Mouse (Mus musculus) heart, adult 18-20 months (tissue): ENCODE results near the gene AI413582. TPM values are rescaled to one million over a fixed set of nuclear protein-coding genes. Genes with fewer than 3 reads are reported as not detected.

ENCODE experiments used
- DNase-seq, 2 experiments: peaks; one replicate each; pipeline ENCODE4 v3.0.0; 2021 to 2022; ENCODE audit warnings: mixed read lengths in 1 of 2
- long read RNA-seq, 2 experiments: library from polyadenylated mRNA; stranded (forward); transcript quantifications; one replicate each; pipeline ENCODE4 v2.0.0; 2021
- total RNA-seq, 2 experiments: library from RNA; stranded (reverse); gene quantifications; 2 replicates each; pipeline ENCODE4 v1.2.3; 2021

AI413582 gene
- total RNA-seq, result 10 to 100 TPM in 1 of 2 experiments, 1 to 10 TPM in 1; 9.3 to 10.6 TPM
- long read RNA-seq, experiment 1, transcript AI413582-204 (5 exons, 862 nt), result major isoform, 7 of 9 reads
- long read RNA-seq, experiment 1, partial matches to known transcripts, result 2 of 9 reads
- long read RNA-seq, experiment 1, other reads (novel, unspliced or antisense), result 0 of 9 reads
- long read RNA-seq, experiment 2, transcript AI413582-204 (5 exons, 862 nt), result major isoform, 9 of 10 reads
- long read RNA-seq, experiment 2, partial matches to known transcripts, result 1 of 10 reads
- long read RNA-seq, experiment 2, other reads (novel, unspliced or antisense), result 0 of 10 reads

GRCm38 (mm10) chr17:27565163-27565941 is at the start of gene AI413582:
TSS of gene AI413582 (minus strand) at chr17:27565756.
- DNase-seq, result peak; percentile 96 to 98

GRCm38 (mm10) chr17:27613016-27613415 is 47.5 kb upstream of the AI413582 start:
- DNase-seq, result no peak

- no peak for DNase-seq
Observed at GRCm38 (mm10) chr17:27611994-27612393, 46.4 kb upstream of the AI413582 start.

- no peak for DNase-seq
Observed at GRCm38 (mm10) chr17:27611519-27611884, 45.9 kb upstream of the AI413582 start.

GRCm38 (mm10) chr17:27610679-27611518 is 45.3 kb upstream of the AI413582 start:
- DNase-seq, result no peak

- DNase-seq, result no peak
Observed at GRCm38 (mm10) chr17:27609576-27609975, 44.0 kb upstream of the AI413582 start.

- peak; percentile 76 to 84 for DNase-seq
Observed at GRCm38 (mm10) chr17:27603522-27604234, 38.1 kb upstream of the AI413582 start.

- DNase-seq, result no peak
Observed at GRCm38 (mm10) chr17:27603036-27603435, 37.5 kb upstream of the AI413582 start.

- DNase-seq, result no peak
Observed at GRCm38 (mm10) chr17:27600869-27601268, 35.3 kb upstream of the AI413582 start.

GRCm38 (mm10) chr17:27600286-27600685 is 34.7 kb upstream of the AI413582 start:
- no peak for DNase-seq

- peak; percentile 59 to 67 for DNase-seq
Observed at GRCm38 (mm10) chr17:27596376-27597190, 31.0 kb upstream of the AI413582 start.

GRCm38 (mm10) chr17:27595659-27596375 is 30.3 kb upstream of the AI413582 start:
- no peak for DNase-seq

- DNase-seq, result no peak
Observed at GRCm38 (mm10) chr17:27592565-27592910, 27.0 kb upstream of the AI413582 start.

- DNase-seq, result no peak
Observed at GRCm38 (mm10) chr17:27591826-27592564, 26.4 kb upstream of the AI413582 start.

GRCm38 (mm10) chr17:27588231-27588630 is 22.7 kb upstream of the AI413582 start:
- DNase-seq, result no peak

GRCm38 (mm10) chr17:27587252-27587651 is 21.7 kb upstream of the AI413582 start:
- peak; percentile 76 to 78 for DNase-seq

GRCm38 (mm10) chr17:27586661-27587060 is 21.1 kb upstream of the AI413582 start:
- DNase-seq, result peak; percentile 65 to 72

GRCm38 (mm10) chr17:27583185-27583894 is 17.8 kb upstream of the AI413582 start:
- DNase-seq, result no peak
